Mouse (Mus musculus): Measurements from ENCODE around the gene Skor1. TPM values are rescaled to one million over a fixed set of nuclear protein-coding genes. Genes with fewer than 3 reads are reported as not detected.

Gene Skor1
- polyA plus RNA-seq, 1 experiment from 2014 or later = 0.36 TPM

DNA sequence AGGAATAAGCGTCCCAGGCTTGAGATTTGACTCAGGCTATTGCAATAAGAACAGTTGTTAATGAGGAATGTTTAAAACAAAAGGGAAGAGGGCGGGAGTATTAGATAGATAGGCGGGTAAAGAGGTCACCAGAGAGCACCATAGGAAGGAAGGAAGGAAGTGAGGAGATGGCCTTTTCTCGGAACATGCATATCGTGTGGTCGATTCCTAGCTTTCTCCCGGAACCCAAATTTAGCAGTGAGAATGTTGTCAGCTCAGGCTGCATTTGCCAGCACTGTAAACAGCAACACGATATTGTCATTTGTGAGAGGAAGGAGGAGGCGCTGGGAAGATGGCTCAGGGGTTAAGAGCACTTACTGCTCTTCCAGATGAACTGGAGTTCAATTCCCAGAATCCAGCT lies 24.2 kb downstream of the Skor1 start:
- 52% methylated on average over 9 of the region's 9 CpGs for WGBS
- H3K4me3 ChIP-seq = no peak overlapping the region
- H3K27me3 ChIP-seq = 0 out of 2 replicates have a peak, but pooled peaks cover 3% of the 10 kb centered on the region
- H3K9me3 ChIP-seq = no peaks in the 10 kb centered on the region
- no peak overlapping the region for H3K4me2 ChIP-seq (replicated peaks)
- peaks cover 6% of the 10 kb centered on the region for H3K4me1 ChIP-seq
- H3K27ac ChIP-seq (replicated peaks) = no peak overlapping the region
- H3K36me3 ChIP-seq = no peaks in the 10 kb centered on the region
- H3K9ac ChIP-seq (replicated peaks) = no peak overlapping the region
- ATAC-seq (replicated peaks) = peak; percentile 17; the same call in 1 of the 2 replicates

DNA sequence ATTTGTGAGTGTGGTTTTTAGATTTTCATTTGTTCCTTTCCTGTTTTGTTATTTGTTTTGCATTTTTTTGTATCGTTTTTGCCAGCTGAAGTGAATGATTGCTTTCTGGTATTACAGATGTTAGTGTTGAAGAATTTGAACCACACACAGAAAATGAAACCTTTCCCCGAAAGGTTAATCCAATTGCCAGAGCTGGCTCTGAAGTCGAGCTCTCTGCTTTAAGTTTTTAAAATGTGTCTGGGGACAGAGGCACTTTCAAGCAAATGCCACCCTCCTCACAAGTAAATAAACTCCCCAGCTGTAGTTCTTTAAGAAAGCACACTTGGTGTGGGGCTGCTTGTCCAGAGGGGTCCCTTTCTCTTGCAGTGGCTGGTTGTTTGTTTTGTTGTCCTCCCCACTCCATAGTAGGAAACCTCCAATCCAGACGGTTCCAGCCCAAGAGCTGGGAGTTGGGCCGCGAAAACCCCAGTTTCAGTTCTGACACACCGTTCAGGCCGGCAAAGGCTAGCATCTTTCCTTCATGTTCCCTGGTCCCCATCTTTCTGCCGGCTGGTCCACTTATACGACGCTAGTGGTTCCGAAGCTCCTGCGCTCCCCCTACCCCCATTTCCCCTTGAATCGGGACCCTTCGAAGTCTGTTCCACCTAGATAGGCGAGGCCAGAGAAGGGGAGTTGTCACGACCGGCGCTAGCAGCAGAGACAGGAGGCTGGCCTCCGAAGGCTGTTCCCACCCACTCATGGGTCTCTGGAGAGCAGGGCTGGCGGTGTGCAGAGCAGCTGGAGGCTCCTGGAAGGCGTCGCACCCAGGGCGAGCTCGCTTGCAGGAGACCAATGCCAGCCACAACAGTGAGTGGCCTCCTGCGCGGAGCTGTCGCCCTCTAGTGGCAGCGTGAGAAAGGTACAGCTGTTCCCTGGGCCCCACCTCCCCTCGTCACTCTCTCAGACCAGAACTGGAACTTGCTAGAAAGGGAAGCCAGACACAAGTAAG lies 25.0 kb downstream of the Skor1 start:
- Histone ChIP-seq H3K4me3 (peak overlapping the region; percentile 46), H3K9ac (replicated peaks) (peak overlapping the region; percentile 54), H3K36me3 (no peaks in the 10 kb centered on the region), H3K9me3 (no peaks in the 10 kb centered on the region), H3K27ac (replicated peaks) (0 out of 2 replicates have a peak overlapping the region, but pooled peaks have one; percentile 11), H3K4me1 (peaks cover 6% of the 10 kb centered on the region), H3K4me2 (replicated peaks) (peak overlapping the region; percentile 94), H3K27me3 (0 out of 2 replicates have a peak, but pooled peaks cover 3% of the 10 kb centered on the region)
- WGBS = 7% methylated on average over 30 of the region's 30 CpGs
- ATAC-seq (replicated peaks) = peak; percentile 97

DNA sequence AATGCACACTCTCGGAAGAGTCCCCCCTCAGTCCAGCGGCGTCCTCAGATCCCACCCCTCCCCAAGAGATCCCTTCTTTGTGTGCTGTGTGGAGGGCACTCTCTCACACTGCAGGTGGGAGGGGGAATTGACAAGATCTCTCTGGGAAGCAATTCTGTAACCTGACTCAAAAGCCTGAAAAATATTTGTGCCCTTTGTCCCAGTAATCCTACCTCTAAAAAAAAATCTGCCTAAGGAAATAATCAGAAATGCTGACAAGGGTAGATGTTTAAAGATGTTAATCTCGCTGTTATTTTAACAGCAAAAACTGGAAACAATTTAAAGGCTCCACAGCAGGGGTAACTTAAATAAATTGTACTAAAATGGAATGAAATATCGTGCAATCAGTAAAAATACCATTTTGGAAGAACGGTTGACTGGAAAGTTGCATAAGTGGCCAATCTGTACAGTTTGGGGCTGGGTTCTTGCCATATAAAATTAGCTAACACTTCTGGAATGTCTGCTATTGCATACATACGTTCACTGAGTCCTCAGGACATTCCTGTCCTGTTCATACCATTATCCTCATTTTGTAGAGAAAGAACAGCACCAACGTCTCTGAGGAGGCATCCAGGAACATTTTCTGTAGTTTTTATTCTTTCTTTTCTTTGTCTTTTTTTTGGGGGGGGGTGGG lies 26.5 kb downstream of the Skor1 start:
- Histone ChIP-seq H3K9ac (replicated peaks) (no peak overlapping the region), H3K4me2 (replicated peaks) (no peak overlapping the region), H3K4me3 (no peak overlapping the region), H3K36me3 (no peaks in the 10 kb centered on the region), H3K9me3 (no peaks in the 10 kb centered on the region), H3K27ac (replicated peaks) (no peak overlapping the region), H3K4me1 (peaks cover 6% of the 10 kb centered on the region), H3K27me3 (0 out of 2 replicates have a peak, but pooled peaks cover 3% of the 10 kb centered on the region)
- 23% methylated on average over 8 of the region's 8 CpGs for WGBS
- no peak for ATAC-seq (replicated peaks)

DNA sequence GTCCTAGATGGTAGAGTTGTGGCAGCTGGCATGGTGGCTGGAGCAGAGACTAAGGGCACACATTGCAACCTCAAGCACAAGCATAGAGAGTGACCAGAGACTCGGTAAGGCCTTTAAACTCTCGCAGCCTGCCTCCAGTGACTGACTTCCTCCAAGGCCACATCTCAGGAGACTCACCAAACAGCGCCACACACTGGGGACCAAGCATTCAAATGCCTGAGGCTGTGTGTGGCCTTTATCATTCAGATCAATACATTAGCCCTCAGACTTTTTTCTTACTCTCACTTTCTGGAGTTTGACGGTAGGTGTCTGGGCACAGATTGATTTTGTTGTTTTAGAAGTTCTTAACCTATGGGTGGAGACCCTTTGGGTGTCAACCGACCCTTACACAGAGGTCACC lies 30.4 kb downstream of the Skor1 start:
- Histone ChIP-seq H3K36me3 (no peaks in the 10 kb centered on the region), H3K4me1 (no peaks in the 10 kb centered on the region), H3K4me3 (no peak overlapping the region), H3K9me3 (no peaks in the 10 kb centered on the region), H3K4me2 (replicated peaks) (no peak overlapping the region), H3K27me3 (no peaks in the 10 kb centered on the region), H3K27ac (replicated peaks) (no peak overlapping the region), H3K9ac (replicated peaks) (no peak overlapping the region)
- 67% methylated on average over 5 of the region's 5 CpGs for WGBS
- ATAC-seq (replicated peaks) = no peak

DNA sequence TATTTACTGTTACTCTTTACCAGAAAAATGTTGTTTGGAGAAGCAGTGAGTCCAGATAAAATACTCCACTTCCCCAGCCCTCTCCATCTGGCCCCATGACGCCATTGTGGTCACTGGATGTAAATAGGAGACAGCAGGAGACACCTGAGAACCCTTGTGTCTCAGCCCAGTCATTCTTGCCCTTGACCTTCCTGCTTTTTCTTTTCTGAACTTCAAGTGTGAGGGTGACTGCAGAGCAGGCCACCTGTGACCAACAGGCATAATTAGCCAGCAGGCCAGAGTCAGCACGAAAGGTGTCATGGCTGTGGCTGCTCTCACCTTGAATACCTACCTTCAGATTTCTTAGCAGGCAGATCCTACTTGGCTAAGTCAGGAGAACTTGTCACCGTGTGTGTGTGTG lies 36.2 kb downstream of the Skor1 start:
- WGBS = 68% methylated on average over 3 of the region's 3 CpGs
- Histone ChIP-seq H3K4me3 (no peak overlapping the region), H3K9me3 (no peaks in the 10 kb centered on the region), H3K9ac (replicated peaks) (no peak overlapping the region), H3K27me3 (no peaks in the 10 kb centered on the region), H3K36me3 (no peaks in the 10 kb centered on the region), H3K4me1 (peaks cover 18% of the 10 kb centered on the region), H3K4me2 (replicated peaks) (no peak overlapping the region), H3K27ac (replicated peaks) (no peak overlapping the region)
- no peak for ATAC-seq (replicated peaks)

DNA sequence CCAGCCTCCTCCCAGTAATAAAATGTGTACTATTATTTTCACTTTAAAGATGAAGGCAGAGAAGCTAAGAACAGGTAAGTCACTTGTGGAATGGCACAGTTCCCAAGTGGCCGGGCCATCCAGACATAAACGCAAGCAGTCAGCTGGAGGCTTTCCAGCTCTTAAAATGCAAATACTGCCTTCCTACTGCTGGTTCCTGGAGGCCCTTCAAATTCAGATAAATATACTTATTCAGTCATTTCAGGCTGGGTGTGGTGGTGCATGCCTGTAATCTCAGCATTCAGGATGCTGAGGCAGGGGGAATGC lies 39.0 kb downstream of the Skor1 start:
- H3K27me3 ChIP-seq = no peaks in the 10 kb centered on the region
- H3K4me2 ChIP-seq (replicated peaks) = peak overlapping the region; percentile 86
- no peaks in the 10 kb centered on the region for H3K36me3 ChIP-seq
- peak overlapping the region; percentile 51; the same call in 1 of the 2 replicates for H3K9ac ChIP-seq (replicated peaks)
- H3K4me1 ChIP-seq = peaks cover 18% of the 10 kb centered on the region
- H3K27ac ChIP-seq (replicated peaks) = peak overlapping the region; percentile 62
- no peaks in the 10 kb centered on the region for H3K9me3 ChIP-seq
- H3K4me3 ChIP-seq = peak overlapping the region; percentile 49
- 2% methylated on average over 2 of the region's 2 CpGs for WGBS
- no peak for ATAC-seq (replicated peaks)

DNA sequence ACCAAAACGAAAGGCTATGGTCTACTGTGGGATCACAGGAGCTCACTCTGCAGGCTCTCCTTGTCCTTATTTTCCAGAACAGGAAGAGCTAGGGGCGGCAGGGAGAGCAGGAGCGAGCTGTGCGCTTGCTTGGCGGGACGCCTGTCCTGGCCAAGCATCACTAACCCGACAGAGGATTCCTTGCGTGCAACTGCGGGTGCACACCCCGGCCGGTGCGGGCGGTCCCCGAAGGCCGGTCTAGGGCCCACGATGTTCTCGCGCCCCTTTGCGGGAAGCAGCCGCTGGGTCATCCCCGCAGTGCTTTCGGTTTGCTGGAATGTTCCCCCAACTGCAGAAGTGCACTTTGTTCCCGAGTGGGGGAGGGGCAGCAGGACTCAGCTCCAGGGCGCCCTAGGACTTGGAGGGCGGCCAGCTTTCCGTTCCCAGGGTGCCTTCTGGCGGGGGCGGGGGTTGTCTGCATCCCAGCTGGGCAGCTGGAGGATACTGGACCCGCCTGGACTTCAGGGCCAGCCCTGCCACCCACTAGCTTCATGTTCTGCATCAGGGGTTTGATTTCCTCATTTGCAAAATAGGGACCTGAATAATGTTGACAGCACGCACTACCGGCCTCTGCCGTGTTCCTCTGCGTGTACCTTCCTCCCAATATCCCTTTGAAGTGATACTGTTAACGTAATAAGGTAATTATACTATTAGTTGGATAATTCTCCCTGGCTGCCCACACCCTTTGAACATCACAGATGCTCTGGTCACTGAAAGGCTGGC lies 39.6 kb downstream of the Skor1 start:
- Histone ChIP-seq H3K9ac (replicated peaks) (peak overlapping the region; percentile 51), H3K27ac (replicated peaks) (peak overlapping the region; percentile 62), H3K36me3 (no peaks in the 10 kb centered on the region), H3K4me2 (replicated peaks) (peak overlapping the region; percentile 86), H3K4me1 (peaks cover 18% of the 10 kb centered on the region), H3K4me3 (peak overlapping the region; percentile 49), H3K27me3 (no peaks in the 10 kb centered on the region), H3K9me3 (no peaks in the 10 kb centered on the region)
- 1% methylated on average over 34 of the region's 34 CpGs for WGBS
- peak; percentile 57 for ATAC-seq (replicated peaks)

DNA sequence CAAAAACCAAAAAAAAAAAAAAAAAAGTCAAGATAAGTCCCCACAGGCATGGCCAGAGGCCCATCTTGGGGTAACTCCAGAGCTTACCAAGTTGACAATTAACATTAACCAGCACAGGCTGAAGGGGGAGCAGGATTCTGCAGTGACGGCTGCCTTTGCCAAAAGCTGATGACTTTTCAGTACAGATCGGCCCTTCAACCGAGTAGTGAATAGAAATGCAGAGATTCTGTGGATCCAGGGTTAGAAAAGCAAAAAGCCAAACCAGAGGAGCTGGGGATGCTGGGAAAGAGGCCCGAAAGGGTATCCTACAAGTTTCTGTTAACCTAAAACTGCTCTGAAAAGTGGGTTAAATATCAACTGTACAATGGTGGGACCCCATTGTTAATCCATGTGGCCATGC lies 40.2 kb downstream of the Skor1 start:
- no peaks in the 10 kb centered on the region for H3K36me3 ChIP-seq

DNA sequence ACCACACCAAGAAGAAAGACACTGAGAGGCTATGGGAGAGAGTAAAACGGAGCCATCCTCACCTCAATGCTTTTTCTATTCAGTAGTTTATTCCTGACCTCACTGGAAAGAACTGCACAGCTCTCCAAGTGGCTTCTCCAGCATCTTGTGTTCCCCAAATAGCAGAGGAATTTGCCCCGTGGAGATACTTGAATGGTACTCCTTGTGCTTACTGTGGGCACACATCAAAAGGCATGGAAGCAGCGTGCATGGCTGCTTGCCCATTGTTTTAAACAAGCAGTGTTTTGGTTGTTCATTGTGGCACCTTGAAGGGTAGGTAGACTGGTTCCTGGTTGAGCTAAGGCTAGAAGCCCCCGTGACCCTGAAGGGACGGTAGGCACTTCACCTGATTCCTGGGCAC lies 48.1 kb downstream of the Skor1 start:
- H3K27me3 ChIP-seq = no peaks in the 10 kb centered on the region
- H3K9ac ChIP-seq (replicated peaks) = no peak overlapping the region
- H3K36me3 ChIP-seq = no peaks in the 10 kb centered on the region
- H3K27ac ChIP-seq (replicated peaks) = no peak overlapping the region
- H3K4me2 ChIP-seq (replicated peaks) = no peak overlapping the region
- no peak for ATAC-seq (replicated peaks)
- no peak overlapping the region for H3K4me3 ChIP-seq
- WGBS = 58% methylated on average over 5 of the region's 5 CpGs
- H3K4me1 ChIP-seq = no peaks in the 10 kb centered on the region
- H3K9me3 ChIP-seq = no peaks in the 10 kb centered on the region

More for the DNA sequence above, 40.2 kb downstream of the Skor1 start:
- 27% methylated on average over 4 of the region's 4 CpGs for WGBS
- peak overlapping the region; percentile 49 for H3K4me3 ChIP-seq
- peak overlapping the region; percentile 51 for H3K9ac ChIP-seq (replicated peaks)
- peaks cover 18% of the 10 kb centered on the region for H3K4me1 ChIP-seq
- peak overlapping the region; percentile 62 for H3K27ac ChIP-seq (replicated peaks)
- no peaks in the 10 kb centered on the region for H3K27me3 ChIP-seq
- no peak for ATAC-seq (replicated peaks)
- no peaks in the 10 kb centered on the region for H3K9me3 ChIP-seq
- H3K4me2 ChIP-seq (replicated peaks) = peak overlapping the region; percentile 86

DNA sequence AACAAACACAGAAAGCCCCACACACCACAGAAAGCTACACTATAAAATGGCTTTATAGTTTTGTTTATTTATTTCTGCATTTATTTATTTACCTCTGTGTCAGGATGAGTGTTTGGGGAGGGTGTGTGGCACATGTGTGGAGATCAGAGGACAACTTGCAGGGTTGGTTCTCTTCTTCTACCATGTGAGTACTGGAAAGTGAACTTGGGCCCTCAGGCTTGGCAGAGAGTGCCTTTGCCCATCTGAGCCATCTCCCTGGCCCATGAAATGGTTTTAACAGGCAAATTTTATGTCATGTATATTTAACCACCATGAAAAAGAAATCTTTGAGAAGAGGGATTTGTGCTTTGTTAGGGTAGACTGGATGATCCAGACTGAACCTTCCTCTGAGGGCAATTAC lies 48.9 kb downstream of the Skor1 start:
- Histone ChIP-seq H3K9ac (replicated peaks) (no peak overlapping the region), H3K36me3 (no peaks in the 10 kb centered on the region), H3K4me2 (replicated peaks) (no peak overlapping the region), H3K9me3 (no peaks in the 10 kb centered on the region), H3K27me3 (no peaks in the 10 kb centered on the region), H3K27ac (replicated peaks) (no peak overlapping the region), H3K4me1 (no peaks in the 10 kb centered on the region), H3K4me3 (no peak overlapping the region)
- ATAC-seq (replicated peaks) = no peak

DNA sequence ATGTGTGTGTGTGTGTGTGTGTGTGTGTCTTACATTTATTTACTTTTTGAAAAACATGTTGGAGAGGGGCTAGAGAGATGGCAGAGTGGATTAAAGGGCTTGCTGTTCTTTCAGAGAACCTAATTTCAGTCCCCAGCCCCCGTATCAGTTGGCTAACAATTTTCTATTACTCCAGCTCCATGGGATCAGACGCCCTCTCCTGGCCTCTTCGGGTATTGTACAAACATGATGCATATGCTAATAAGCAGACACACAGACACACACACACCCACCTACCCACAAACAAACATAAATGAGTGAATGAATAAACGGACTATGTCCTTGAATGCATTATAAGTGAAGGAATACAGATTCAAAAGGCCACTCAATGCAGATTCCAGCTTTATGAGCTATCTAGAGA lies 49.4 kb downstream of the Skor1 start:
- Histone ChIP-seq H3K27ac (replicated peaks) (no peak overlapping the region), H3K4me1 (no peaks in the 10 kb centered on the region), H3K9me3 (no peaks in the 10 kb centered on the region), H3K9ac (replicated peaks) (no peak overlapping the region), H3K27me3 (no peaks in the 10 kb centered on the region), H3K4me3 (no peak overlapping the region), H3K4me2 (replicated peaks) (no peak overlapping the region), H3K36me3 (no peaks in the 10 kb centered on the region)
- no peak for ATAC-seq (replicated peaks)
- WGBS = 84% methylated on average over 4 of the region's 4 CpGs

DNA sequence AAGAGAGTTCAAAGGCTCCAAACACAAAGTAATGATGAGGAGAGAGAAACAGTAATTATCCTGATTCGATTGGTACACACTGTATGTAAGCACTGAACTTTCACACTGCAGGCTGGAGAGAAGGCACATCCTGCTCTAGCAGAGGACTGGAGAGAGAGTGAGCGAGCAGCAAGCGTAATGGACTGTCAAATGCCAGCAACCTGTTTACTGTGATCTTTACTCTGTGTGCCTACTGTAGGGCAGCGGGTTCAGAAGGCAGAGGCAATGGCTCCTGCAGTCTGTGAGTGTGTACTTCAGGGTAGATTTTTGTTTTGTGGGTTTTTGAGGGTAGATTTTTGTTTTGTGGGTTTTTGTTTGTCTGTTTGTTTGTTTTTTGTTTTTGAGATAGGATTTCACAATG lies 49.9 kb downstream of the Skor1 start:
- H3K4me2 ChIP-seq (replicated peaks) = no peak overlapping the region
- no peaks in the 10 kb centered on the region for H3K27me3 ChIP-seq
- ATAC-seq (replicated peaks) = no peak
- H3K9ac ChIP-seq (replicated peaks) = no peak overlapping the region
- no peaks in the 10 kb centered on the region for H3K9me3 ChIP-seq
- H3K4me1 ChIP-seq = no peaks in the 10 kb centered on the region
- WGBS = 83% methylated on average over 4 of the region's 4 CpGs
- no peak overlapping the region for H3K4me3 ChIP-seq
- H3K36me3 ChIP-seq = no peaks in the 10 kb centered on the region
- H3K27ac ChIP-seq (replicated peaks) = no peak overlapping the region

Measured in forebrain, embryonic 15.5 days (tissue).